Mouse (Mus musculus) liver, adult 2 months (tissue): ENCODE measurements around the gene Lgsn.

Source experiments
- CTCF ChIP-seq: fragments of 200-500 bp; IDR thresholded peaks from 2 replicates; pipeline ENCODE4 v1.5.1; 2011; ENCODE audit warnings: low read depth, low read length, control low read depth
- POLR2A ChIP-seq: fragments of 200-500 bp; IDR thresholded peaks from 2 replicates; pipeline ENCODE4 v1.6.1; 2011; ENCODE audit warnings: low read length, control low read depth; ENCODE audit not compliant: insufficient read depth; ENCODE audit errors: extremely low read depth

- no peak for TF ChIP-seq CTCF
- TF ChIP-seq POLR2A, result no peak
These were observed at the start of gene Lgsn for GRCm38 (mm10) chr1:31176101-31176500.
